Mouse (Mus musculus) brain, embryonic 14.5 days (tissue): ENCODE results near the gene Secisbp2.

ENCODE experiments used
- CTCF ChIP-seq: fragments of 200-500 bp; IDR thresholded peaks from 2 replicates; pipeline ENCODE4 v1.5.1; 2012; ENCODE audit warnings: inconsistent platforms, mild to moderate bottlenecking, moderate library complexity, borderline replicate concordance; ENCODE audit not compliant: insufficient read depth, insufficient read length; ENCODE audit errors: extremely low read depth
- POLR2A ChIP-seq: fragments of 200-500 bp; IDR thresholded peaks from 2 replicates; pipeline ENCODE4 v1.6.1; 2012; ENCODE audit warnings: mild to moderate bottlenecking, inconsistent platforms, borderline replicate concordance; ENCODE audit not compliant: poor library complexity, insufficient read depth, insufficient read length, severe bottlenecking; ENCODE audit errors: extremely low read depth

DNA sequence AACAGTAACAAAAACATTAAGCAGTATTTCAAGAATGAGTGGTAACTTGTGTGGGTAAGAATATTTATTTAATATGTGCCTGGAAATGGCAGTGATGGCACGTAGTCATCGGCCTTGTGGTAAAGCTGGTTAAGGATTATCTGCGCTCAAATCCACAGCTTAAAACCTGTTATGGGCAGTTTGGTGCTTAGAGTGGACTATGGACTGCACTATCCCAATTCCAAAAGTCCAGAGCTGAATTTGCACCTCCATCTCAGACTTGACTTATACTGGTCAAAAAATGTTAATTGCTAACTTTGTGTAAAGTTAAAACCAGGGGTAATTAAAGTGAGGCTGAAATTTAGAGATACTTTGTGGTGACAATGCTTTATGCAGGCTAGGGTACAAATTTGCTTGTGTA lies 3.7 kb upstream of the Secisbp2 start:
- TF ChIP-seq POLR2A (no peak), CTCF (no peak)
